Mouse (Mus musculus): Measurements from ENCODE around the gene Pmvk. TPM values are rescaled to one million over a fixed set of nuclear protein-coding genes. Genes with fewer than 3 reads are reported as not detected.

The Pmvk gene
- 84.4 and 90.2 TPM in 2 replicates for polyA plus RNA-seq (2014; fragmentation: Nextera tagmentation; extraction: Ambion mirVana)

DNA sequence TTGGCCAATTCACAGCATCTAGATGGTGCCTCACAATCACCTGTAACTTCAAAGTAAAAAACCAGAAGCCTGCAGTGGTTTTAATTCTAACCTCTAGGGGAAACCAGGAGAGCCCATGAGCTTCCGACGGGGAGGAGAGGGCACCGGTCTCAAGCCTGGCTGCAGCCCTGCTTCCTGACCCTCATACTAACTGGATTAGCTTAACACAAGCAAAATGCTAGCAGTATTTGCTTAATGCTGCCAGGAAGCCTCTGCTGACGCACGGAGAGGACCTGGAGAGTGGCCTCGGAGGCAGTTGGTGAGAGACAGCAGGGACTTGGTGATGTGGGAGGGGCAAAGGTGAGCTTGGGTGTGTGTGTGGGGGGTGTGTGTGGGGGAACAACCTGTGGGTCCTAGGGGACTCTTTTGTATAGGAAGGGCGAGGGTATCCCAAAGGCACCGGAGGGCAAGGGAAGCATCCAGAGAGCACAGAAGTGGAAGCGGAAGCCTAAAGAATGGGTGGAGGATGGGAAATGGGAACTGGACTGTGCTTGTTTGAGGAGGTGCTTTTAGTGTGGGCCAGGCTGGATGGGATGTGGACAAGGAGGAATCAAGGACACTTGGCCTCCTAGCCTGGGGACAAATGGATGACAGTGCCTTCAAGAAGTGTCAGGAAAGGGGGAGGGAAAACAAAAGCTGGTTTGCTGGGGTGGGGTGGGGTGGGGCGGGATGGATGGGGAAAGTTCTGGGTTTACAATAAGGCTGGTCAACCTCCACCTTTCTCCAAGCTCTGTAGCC lies at the start of gene Pmvk:
Pmvk (plus strand) TSS at position 141 of the 777 bp plus-strand sequence.
- DNase-seq (ENCODE audit: low spot score) (no peak), ATAC-seq (no peak)
- Histone ChIP-seq H3K4me1 (ENCODE audit: control insufficient read depth, insufficient read depth, low read length) (no peaks in the 10 kb centered on the region), H3K36me3 (ENCODE audit: control insufficient read depth, insufficient read depth, low read length) (no peaks in the 10 kb centered on the region), H3K4me2 (ENCODE audit: low read length) (no peak within 1 kb of the TSS), H3K27me3 (replicated peaks; ENCODE audit: control insufficient read depth, insufficient read depth, low read length) (no peaks in the 10 kb centered on the region), H3K4me3 (ENCODE audit: low read depth, low read length) (no peak within 1 kb of the TSS), H3K9me3 (replicated peaks; ENCODE audit: control insufficient read depth, low read length) (no peaks in the 10 kb centered on the region), H3K9ac (ENCODE audit: low read length) (no peak within 1 kb of the TSS), H3K27ac (ENCODE audit: low read depth, low read length) (no peak within 1 kb of the TSS)
- WGBS: 70% methylated on average over 10 of the region's 10 CpGs

DNA sequence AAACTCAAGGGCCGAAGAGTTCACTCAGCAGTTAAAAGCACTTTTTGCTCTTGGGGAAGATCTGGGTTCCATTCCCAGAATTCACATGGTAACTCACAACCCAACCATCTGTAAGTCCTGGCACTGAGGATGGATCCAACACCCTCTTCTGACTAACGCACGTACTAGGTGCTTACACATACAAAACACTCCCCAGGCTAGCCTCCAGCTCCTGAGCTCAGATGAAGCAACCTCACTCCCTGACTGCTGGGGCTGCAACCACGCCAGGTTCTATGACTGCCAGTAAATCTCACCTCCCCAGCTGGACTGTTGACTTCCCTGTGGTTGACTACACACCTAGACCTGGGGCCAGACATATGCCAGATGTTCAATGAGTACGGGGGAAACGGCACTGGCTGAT lies 47.5 kb upstream of the Pmvk start:
- ATAC-seq: no peak
- H3K4me2 ChIP-seq (ENCODE audit: low read length): no peak overlapping the region
- 92% methylated on average over 6 of the region's 6 CpGs for WGBS
- H3K9me3 ChIP-seq (replicated peaks; ENCODE audit: control insufficient read depth, low read length): no peaks in the 10 kb centered on the region
- peaks cover 6% of the 10 kb centered on the region for H3K4me1 ChIP-seq (ENCODE audit: control insufficient read depth, insufficient read depth, low read length)
- peaks cover 45% of the 10 kb centered on the region for H3K36me3 ChIP-seq (ENCODE audit: control insufficient read depth, insufficient read depth, low read length)
- no peak for DNase-seq (ENCODE audit: low spot score)
- no peak overlapping the region for H3K9ac ChIP-seq (ENCODE audit: low read length)
- no peak overlapping the region for H3K4me3 ChIP-seq (ENCODE audit: low read depth, low read length)
- no peaks in the 10 kb centered on the region for H3K27me3 ChIP-seq (replicated peaks; ENCODE audit: control insufficient read depth, insufficient read depth, low read length)
- H3K27ac ChIP-seq (ENCODE audit: low read depth, low read length): no peak overlapping the region

DNA sequence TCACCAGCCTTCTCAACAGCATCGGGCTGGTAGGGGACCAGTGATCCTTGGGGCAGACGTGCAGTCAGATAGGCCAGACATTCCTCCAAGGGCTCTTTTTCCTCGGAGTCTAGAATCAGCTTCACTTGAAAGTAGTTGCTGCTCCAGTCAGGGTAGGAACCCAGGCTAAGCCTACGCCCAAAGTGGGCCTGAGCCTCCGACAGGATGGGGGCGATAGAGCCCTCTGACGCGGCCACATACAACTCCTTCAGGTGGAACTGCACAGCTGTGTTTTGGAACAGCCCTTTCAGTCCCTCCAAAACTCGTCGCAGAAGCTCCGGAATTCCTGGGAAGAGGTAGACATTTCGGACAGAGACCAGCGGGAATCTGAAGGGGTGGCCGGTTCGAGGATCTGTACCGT lies 45.9 kb upstream of the Pmvk start:
- no peak overlapping the region for H3K4me3 ChIP-seq (ENCODE audit: low read depth, low read length)
- DNase-seq (ENCODE audit: low spot score): no peak
- H3K36me3 ChIP-seq (ENCODE audit: control insufficient read depth, insufficient read depth, low read length): peaks cover 29% of the 10 kb centered on the region
- peaks cover 6% of the 10 kb centered on the region for H3K4me1 ChIP-seq (ENCODE audit: control insufficient read depth, insufficient read depth, low read length)
- WGBS: 63% methylated on average over 16 of the region's 16 CpGs
- no peak overlapping the region for H3K9ac ChIP-seq (ENCODE audit: low read length)
- no peaks in the 10 kb centered on the region for H3K27me3 ChIP-seq (replicated peaks; ENCODE audit: control insufficient read depth, insufficient read depth, low read length)
- no peak overlapping the region for H3K27ac ChIP-seq (ENCODE audit: low read depth, low read length)
- H3K9me3 ChIP-seq (replicated peaks; ENCODE audit: control insufficient read depth, low read length): no peaks in the 10 kb centered on the region
- no peak overlapping the region for H3K4me2 ChIP-seq (ENCODE audit: low read length)
- ATAC-seq: no peak

DNA sequence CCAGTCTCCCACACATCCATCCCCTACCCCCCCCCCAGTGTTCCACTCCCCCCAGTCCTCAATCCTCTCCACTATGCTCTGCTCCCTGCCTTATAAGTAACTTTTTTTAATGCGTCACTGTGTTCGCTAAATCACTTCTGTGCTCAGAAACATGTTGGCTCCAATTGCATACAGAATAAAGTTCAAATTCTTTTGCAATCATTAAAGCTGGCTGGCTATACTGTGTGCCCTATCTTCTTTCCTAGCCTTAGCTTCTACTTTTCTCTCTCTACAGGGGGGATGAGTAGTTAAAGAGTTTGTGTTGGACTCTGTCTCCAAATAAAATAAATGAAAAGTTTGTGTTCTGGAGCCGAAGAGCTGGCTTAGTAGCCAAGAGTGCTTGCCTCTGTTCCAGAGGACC lies 44.6 kb upstream of the Pmvk start:
- WGBS: 95% methylated on average over 3 of the region's 3 CpGs
- Histone ChIP-seq H3K9me3 (replicated peaks; ENCODE audit: control insufficient read depth, low read length) (no peaks in the 10 kb centered on the region), H3K36me3 (ENCODE audit: control insufficient read depth, insufficient read depth, low read length) (peaks cover 30% of the 10 kb centered on the region), H3K4me3 (ENCODE audit: low read depth, low read length) (no peak overlapping the region), H3K27me3 (replicated peaks; ENCODE audit: control insufficient read depth, insufficient read depth, low read length) (no peaks in the 10 kb centered on the region), H3K4me1 (ENCODE audit: control insufficient read depth, insufficient read depth, low read length) (peaks cover 6% of the 10 kb centered on the region), H3K4me2 (ENCODE audit: low read length) (no peak overlapping the region), H3K27ac (ENCODE audit: low read depth, low read length) (no peak overlapping the region), H3K9ac (ENCODE audit: low read length) (no peak overlapping the region)
- ATAC-seq (no peak), DNase-seq (ENCODE audit: low spot score) (no peak)

DNA sequence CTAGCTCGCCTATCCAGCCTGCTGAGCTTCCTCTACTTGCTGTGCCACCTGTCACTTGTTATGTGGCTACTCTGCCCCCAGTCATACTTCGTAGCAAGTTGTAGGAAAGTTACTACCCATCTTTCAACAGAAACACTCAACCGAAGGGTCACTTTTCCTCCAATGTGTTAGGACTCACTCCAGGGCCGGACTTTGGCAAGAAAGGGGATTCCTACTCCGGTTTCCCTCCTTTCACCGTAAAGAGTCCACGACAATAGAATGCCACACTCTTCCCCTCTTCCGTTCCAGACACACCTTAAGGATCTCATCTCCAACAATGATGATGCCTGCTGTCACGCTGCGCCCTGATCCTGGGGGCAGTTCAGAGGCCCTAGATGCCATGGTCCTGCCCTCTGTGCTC lies 43.5 kb upstream of the Pmvk start:
- H3K27ac ChIP-seq (ENCODE audit: low read depth, low read length): no peak overlapping the region
- H3K4me2 ChIP-seq (ENCODE audit: low read length): peak overlapping the region; percentile 62
- peak overlapping the region; percentile 54 for H3K9ac ChIP-seq (ENCODE audit: low read length)
- peaks cover 6% of the 10 kb centered on the region for H3K4me1 ChIP-seq (ENCODE audit: control insufficient read depth, insufficient read depth, low read length)
- no peaks in the 10 kb centered on the region for H3K9me3 ChIP-seq (replicated peaks; ENCODE audit: control insufficient read depth, low read length)
- no peak for DNase-seq (ENCODE audit: low spot score)
- peak overlapping the region; percentile 39 for H3K4me3 ChIP-seq (ENCODE audit: low read depth, low read length)
- ATAC-seq: no peak
- no peaks in the 10 kb centered on the region for H3K27me3 ChIP-seq (replicated peaks; ENCODE audit: control insufficient read depth, insufficient read depth, low read length)
- 78% methylated on average over 10 of the region's 10 CpGs for WGBS
- H3K36me3 ChIP-seq (ENCODE audit: control insufficient read depth, insufficient read depth, low read length): peaks cover 25% of the 10 kb centered on the region

DNA sequence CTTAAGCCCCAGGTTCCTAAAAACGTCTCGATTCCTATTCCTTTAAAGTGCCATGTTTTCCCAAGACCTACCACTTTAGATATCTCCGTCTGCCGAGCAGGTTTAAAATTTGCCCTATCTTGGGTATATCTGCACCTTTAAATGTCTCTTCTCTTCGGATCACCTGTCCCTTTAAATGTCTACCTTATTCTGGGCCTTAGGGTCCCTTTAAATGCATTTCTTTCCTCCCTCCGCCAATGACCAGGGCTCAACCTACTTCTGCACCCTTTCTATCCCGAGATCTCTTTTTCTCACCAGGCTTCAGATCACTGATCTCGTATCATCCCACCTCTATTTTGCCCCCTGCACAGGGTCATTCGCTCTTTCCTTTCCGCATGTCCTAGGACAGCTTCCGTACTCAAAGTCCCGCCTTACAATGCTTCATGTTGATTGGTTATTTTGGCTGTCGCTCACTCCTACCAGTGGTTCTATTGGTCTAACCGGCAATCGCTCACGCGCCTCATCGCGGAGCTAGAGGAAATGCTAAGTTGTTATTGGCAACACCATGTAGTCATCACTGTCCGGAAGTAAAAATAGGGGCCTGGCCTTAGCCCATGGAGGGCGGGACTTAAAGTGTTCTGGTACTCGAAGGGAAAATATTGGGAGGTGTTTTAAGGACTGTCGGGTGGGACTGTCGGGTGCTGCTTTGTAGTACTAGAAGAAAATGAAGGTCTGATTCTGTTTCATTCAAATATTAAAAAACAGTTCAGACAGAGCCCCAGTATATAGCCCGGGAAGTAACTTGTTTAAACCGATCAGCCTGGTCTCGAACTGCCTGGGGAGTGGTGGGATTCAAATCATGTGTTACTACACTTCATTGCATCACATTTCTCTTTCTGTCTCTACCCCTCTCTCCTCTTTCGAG lies 42.6 kb upstream of the Pmvk start, which contains the start of gene Flad1:
Flad1 (minus strand) TSS at position 381 of the 904 bp plus-strand sequence.
- 8% methylated on average over 28 of the region's 28 CpGs for WGBS
- H3K27ac ChIP-seq (ENCODE audit: low read depth, low read length): no peak within 1 kb of the TSS
- H3K27me3 ChIP-seq (replicated peaks; ENCODE audit: control insufficient read depth, insufficient read depth, low read length): no peaks in the 10 kb centered on the region
- DNase-seq (ENCODE audit: low spot score) (peak; percentile 99), ATAC-seq (peak; percentile 100)
- H3K9ac ChIP-seq (ENCODE audit: low read length): peak within 1 kb of the TSS; percentile 54
- peaks cover 8% of the 10 kb centered on the region for H3K4me1 ChIP-seq (ENCODE audit: control insufficient read depth, insufficient read depth, low read length)
- H3K4me3 ChIP-seq (ENCODE audit: low read depth, low read length): peak within 1 kb of the TSS; percentile 39
- peaks cover 29% of the 10 kb centered on the region for H3K36me3 ChIP-seq (ENCODE audit: control insufficient read depth, insufficient read depth, low read length)
- peak within 1 kb of the TSS; percentile 62 for H3K4me2 ChIP-seq (ENCODE audit: low read length)
- no peaks in the 10 kb centered on the region for H3K9me3 ChIP-seq (replicated peaks; ENCODE audit: control insufficient read depth, low read length)

DNA sequence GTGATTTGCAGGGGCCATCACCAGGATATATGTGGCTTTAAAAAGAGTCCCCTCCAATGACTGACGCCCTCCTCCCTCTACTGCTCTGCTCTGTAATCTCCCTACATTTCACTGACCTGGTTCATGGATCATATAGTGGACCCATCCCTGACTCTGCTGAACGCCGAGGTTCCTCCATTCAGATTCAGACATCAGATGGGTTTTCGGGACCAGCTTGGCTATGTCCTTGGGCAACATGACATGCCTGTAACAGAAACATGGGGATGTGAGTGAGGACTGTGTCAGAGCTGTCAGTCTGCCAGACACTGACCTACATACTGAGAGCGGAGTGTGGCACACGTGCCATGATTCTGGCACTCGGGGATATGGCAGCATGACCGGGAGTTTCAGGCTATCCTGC lies 38.2 kb upstream of the Pmvk start:
- peaks cover 15% of the 10 kb centered on the region for H3K4me1 ChIP-seq (ENCODE audit: control insufficient read depth, insufficient read depth, low read length)
- 0 out of 2 replicates have a peak overlapping the region, but pooled peaks have one; percentile 81 for H3K4me2 ChIP-seq (ENCODE audit: low read length)
- H3K36me3 ChIP-seq (ENCODE audit: control insufficient read depth, insufficient read depth, low read length): peaks cover 23% of the 10 kb centered on the region
- WGBS: 95% methylated on average over 8 of the region's 8 CpGs
- DNase-seq (ENCODE audit: low spot score) (no peak), ATAC-seq (no peak)
- H3K9me3 ChIP-seq (replicated peaks; ENCODE audit: control insufficient read depth, low read length): no peaks in the 10 kb centered on the region
- H3K27me3 ChIP-seq (replicated peaks; ENCODE audit: control insufficient read depth, insufficient read depth, low read length): no peaks in the 10 kb centered on the region
- no peak overlapping the region for H3K9ac ChIP-seq (ENCODE audit: low read length)
- H3K4me3 ChIP-seq (ENCODE audit: low read depth, low read length): no peak overlapping the region
- H3K27ac ChIP-seq (ENCODE audit: low read depth, low read length): no peak overlapping the region

DNA sequence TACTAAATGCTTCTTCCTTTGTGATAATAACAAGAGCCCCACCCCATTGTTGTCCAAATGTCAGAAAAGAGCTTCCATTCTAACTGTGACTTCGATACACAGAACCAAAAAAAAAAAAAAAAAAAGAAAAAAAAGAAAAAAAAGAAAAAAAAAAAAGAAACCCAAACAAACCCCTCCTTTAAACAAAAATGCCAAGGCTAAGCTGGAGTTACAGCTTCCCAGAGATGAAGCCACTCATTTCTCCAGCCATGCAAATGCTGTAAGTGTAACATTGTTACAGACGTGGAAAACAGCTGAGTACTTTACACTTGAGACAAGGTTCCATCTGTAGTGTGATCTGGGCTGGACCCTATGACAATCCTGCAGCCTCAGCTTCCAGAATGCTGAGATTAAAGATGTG lies 37.2 kb upstream of the Pmvk start:
- Histone ChIP-seq H3K9me3 (replicated peaks; ENCODE audit: control insufficient read depth, low read length) (no peaks in the 10 kb centered on the region), H3K36me3 (ENCODE audit: control insufficient read depth, insufficient read depth, low read length) (peaks cover 23% of the 10 kb centered on the region), H3K27me3 (replicated peaks; ENCODE audit: control insufficient read depth, insufficient read depth, low read length) (no peaks in the 10 kb centered on the region), H3K4me1 (ENCODE audit: control insufficient read depth, insufficient read depth, low read length) (peaks cover 20% of the 10 kb centered on the region), H3K4me3 (ENCODE audit: low read depth, low read length) (peak overlapping the region; percentile 48), H3K9ac (ENCODE audit: low read length) (peak overlapping the region; percentile 64), H3K27ac (ENCODE audit: low read depth, low read length) (no peak overlapping the region), H3K4me2 (ENCODE audit: low read length) (peak overlapping the region; percentile 81)
- no peak for ATAC-seq
- WGBS: 30% methylated on average over 2 of the region's 2 CpGs
- DNase-seq (ENCODE audit: low spot score): no peak
